Mouse (Mus musculus) forebrain, embryonic 11.5 days (tissue): ENCODE measurements at regions not wholly inside any gene's neighbourhood (a gene's known extent, or its start where the extent isn't known, plus 50 kb on each side); places are given as distances from the start of the nearest gene placed in this dataset.

ENCODE experiments used
- ATAC-seq: fragments of 200-750 bp; cut with Nextera tagmentation; replicated peaks from 2 replicates; pipeline ENCODE4 v1.8.0; 2017; ENCODE audit warnings: moderate TSS enrichment; ENCODE audit not compliant: low FRiP score
- DNase-seq: peaks from one replicate; pipeline ENCODE4 v3.0.0-alpha.2; 2017; ENCODE audit warnings: low spot score
- H3K27ac ChIP-seq: fragments of 300-500 bp; sonication (generic); 2 replicates; pipeline ENCODE4 v1.5.1; 2014; ENCODE audit warnings: low read depth, low read length
- H3K27me3 ChIP-seq: fragments of 300-500 bp; sonication (generic); 2 replicates; pipeline ENCODE4 v1.6.1; 2014; ENCODE audit warnings: mild to moderate bottlenecking, low read length, mixed read lengths; ENCODE audit not compliant: control insufficient read depth, insufficient read depth
- H3K36me3 ChIP-seq: fragments of 300-500 bp; sonication (generic); 2 replicates; pipeline ENCODE4 v1.6.1; 2014; ENCODE audit warnings: mild to moderate bottlenecking, low read length, moderate library complexity, mixed read lengths; ENCODE audit not compliant: control insufficient read depth, insufficient read depth
- H3K4me1 ChIP-seq: fragments of 300-500 bp; sonication (generic); replicated peaks from 2 replicates; pipeline ENCODE4 v1.6.1; 2014; ENCODE audit warnings: low read length, mixed read lengths; ENCODE audit not compliant: control insufficient read depth, insufficient read depth
- H3K4me2 ChIP-seq: fragments of 300-500 bp; sonication (generic); 2 replicates; pipeline ENCODE4 v1.6.1; 2014; ENCODE audit warnings: low read depth, mild to moderate bottlenecking, low read length, moderate library complexity, mixed read lengths; ENCODE audit not compliant: severe bottlenecking
- H3K4me3 ChIP-seq: fragments of 300-500 bp; sonication (generic); 2 replicates; pipeline ENCODE4 v1.5.1; 2014; ENCODE audit warnings: low read depth, low read length
- H3K9ac ChIP-seq: fragments of 300-500 bp; sonication (generic); 2 replicates; pipeline ENCODE4 v1.6.1; 2014; ENCODE audit warnings: low read length
- H3K9me3 ChIP-seq: fragments of 300-500 bp; sonication (generic); 2 replicates; pipeline ENCODE4 v1.6.1; 2016; ENCODE audit warnings: low read length, mixed read lengths; ENCODE audit not compliant: control insufficient read depth
- WGBS: fragments of 180-500 bp; shearing (Covaris S2); extraction: QIAGEN DNeasy Blood & Tissue Kit; methylation state at CpG from one replicate; pipeline ENCODE4 v1.1.7; 2014; 5-methylcytosine and 5-hydroxymethylcytosine counted together

DNA sequence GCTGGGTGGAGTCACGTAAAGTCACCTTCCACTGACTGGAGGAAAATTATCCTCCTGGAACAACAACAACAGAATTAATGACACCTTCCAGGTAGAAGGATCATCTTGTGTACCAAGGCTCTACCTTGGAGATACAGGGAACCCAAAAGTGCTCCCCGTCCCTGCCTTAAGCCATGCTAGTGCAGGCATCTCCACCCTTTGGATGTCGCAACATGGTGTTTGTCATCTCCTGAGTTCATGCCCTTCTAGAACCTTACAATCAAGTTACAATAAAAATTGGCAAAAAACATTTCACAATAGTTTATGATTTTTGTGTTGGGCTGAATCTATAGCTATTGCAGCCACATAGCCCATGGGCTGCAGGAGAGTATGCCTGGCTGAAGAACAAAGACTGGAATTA lies 305.5 kb downstream of the Epha4 start:
- H3K4me2 ChIP-seq: no peak overlapping the region

DNA sequence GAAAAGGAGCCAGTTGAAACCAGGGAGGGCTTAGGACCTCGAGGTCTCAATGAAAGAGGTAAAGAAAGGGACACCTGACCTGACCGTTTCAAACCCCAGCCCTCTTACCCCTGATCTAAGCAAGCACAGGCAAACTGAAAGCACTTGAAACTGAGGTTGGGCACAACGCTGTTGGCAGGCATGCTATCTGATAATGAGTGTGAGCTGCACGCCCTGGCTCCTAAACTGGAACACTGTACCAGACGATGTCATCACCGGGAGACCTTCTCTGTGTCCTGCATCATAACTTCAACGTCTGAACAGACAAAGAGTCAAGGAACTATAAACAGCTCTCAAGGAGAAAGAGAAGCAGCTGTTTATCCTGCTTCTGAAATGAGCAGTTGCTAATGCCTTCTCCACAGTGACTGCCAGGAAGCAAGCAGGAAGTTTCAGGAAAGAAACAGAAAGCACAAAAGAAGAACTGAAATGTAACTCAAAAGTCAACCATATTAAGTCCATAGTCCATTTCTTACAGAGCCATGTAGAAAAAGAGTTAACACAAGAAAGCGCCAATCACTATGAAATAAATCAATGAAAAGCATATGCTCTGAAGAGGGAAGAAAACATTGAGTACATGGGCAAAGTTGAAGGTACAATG lies 301.3 kb downstream of the Epha4 start:
- 66% methylated on average over 8 of the region's 8 CpGs for WGBS
- H3K36me3 ChIP-seq: no peaks in the 10 kb centered on the region
- H3K27ac ChIP-seq: no peak overlapping the region
- no peak for ATAC-seq
- DNase-seq: no peak
- H3K27me3 ChIP-seq: no peaks in the 10 kb centered on the region
- no peak overlapping the region for H3K4me2 ChIP-seq
- H3K4me3 ChIP-seq: no peak overlapping the region
- no peak overlapping the region for H3K9ac ChIP-seq
- H3K9me3 ChIP-seq: no peaks in the 10 kb centered on the region
- H3K4me1 ChIP-seq: no peaks in the 10 kb centered on the region

More for the DNA sequence above, 305.5 kb downstream of the Epha4 start:
- DNase-seq (no peak), ATAC-seq (no peak)
- Histone ChIP-seq H3K36me3 (no peaks in the 10 kb centered on the region), H3K27ac (no peak overlapping the region), H3K27me3 (no peaks in the 10 kb centered on the region), H3K4me1 (no peaks in the 10 kb centered on the region), H3K9me3 (no peaks in the 10 kb centered on the region), H3K9ac (no peak overlapping the region), H3K4me3 (no peak overlapping the region)
- WGBS: 90% methylated on average over 3 of the region's 3 CpGs

DNA sequence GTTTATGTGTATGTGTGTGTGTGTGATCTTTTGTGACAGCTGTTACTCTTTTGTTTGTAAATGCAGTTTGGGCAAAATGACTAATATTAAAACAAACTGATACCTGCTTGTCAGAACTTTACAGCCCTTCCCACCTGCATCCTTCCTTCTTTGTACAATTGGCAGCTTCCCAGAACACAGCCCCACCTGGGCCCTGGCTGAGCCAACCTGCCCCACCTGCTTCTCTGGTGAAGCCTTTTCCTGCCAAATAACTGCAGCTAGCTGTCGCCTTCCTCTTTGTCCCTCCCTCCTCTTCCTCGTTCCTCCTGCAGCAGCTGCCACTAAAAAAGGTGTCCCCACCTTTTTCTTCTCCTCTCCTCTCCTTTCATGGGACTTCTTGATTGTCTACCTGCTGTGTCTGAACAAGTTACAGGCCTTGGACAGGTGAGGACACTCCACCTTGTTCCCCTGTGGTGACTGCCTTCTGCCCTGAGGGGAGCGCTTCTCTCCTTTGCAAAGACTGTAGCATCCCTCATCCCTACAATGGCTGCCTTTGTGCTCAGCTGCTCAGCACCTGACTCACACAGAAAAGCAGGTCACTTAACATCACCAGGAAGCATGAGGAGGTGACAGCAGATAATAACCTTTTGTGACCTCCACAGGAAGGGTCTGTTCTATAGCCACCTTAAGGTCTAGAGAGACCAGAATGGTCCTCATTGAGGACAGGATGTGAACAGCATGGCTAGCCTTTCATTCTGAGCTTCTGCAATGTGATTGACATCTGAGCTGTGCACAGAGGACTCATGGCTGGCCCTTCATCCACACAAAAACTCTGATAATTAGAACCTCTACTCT lies 295.2 kb downstream of the Epha4 start:
- no peaks in the 10 kb centered on the region for H3K4me1 ChIP-seq
- H3K27me3 ChIP-seq: no peaks in the 10 kb centered on the region
- H3K4me2 ChIP-seq: no peak overlapping the region
- H3K27ac ChIP-seq: no peak overlapping the region
- H3K9me3 ChIP-seq: no peaks in the 10 kb centered on the region
- no peaks in the 10 kb centered on the region for H3K36me3 ChIP-seq
- H3K4me3 ChIP-seq: no peak overlapping the region
- no peak for ATAC-seq
- WGBS: 57% methylated on average over 3 of the region's 3 CpGs
- no peak overlapping the region for H3K9ac ChIP-seq
- DNase-seq: no peak

DNA sequence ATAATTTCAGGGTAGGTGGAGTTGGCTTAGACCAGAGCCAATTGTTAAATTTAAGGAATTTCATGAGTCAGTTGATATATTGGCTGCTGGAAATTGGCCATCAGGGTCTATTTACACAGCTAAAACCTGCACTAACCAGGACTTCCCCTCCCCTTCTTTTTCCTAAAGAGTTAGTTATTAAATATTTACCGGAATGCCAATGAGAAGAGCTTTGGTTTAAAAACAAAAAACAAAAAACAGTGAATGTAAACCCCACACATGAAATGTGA lies 294.6 kb downstream of the Epha4 start:
- H3K4me3 ChIP-seq: no peak overlapping the region
- no peak overlapping the region for H3K27ac ChIP-seq
- ATAC-seq: no peak
- no peak overlapping the region for H3K4me2 ChIP-seq
- no peaks in the 10 kb centered on the region for H3K9me3 ChIP-seq
- no peak for DNase-seq
- 84% methylated on average over 1 of the region's 1 CpGs for WGBS
- H3K36me3 ChIP-seq: no peaks in the 10 kb centered on the region
- H3K9ac ChIP-seq: no peak overlapping the region
- no peaks in the 10 kb centered on the region for H3K27me3 ChIP-seq
- H3K4me1 ChIP-seq: no peaks in the 10 kb centered on the region

DNA sequence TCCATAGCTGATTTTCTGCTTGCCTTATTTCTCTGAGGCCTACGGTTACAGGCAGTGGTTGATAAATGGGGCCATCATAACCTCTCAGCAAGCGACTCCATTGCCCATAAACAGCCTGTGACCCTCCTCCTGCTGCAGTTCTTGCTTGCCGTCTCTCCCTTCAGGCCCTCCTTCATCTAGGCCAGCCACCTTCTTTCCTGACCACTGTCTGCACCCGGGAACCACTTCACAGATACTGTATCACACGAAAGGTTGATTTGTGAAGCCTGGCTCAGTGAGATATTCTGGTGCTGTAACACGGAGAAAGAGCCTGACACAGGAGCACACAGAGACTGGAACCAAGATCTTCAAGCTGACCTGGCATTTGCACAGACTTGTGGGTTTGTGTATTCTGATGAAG lies 294.1 kb downstream of the Epha4 start:
- Histone ChIP-seq H3K9ac (no peak overlapping the region), H3K4me1 (no peaks in the 10 kb centered on the region), H3K27ac (no peak overlapping the region), H3K4me3 (no peak overlapping the region), H3K4me2 (no peak overlapping the region), H3K36me3 (no peaks in the 10 kb centered on the region), H3K9me3 (no peaks in the 10 kb centered on the region), H3K27me3 (no peaks in the 10 kb centered on the region)
- no peak for DNase-seq
- ATAC-seq: no peak
- 86% methylated on average over 6 of the region's 6 CpGs for WGBS

DNA sequence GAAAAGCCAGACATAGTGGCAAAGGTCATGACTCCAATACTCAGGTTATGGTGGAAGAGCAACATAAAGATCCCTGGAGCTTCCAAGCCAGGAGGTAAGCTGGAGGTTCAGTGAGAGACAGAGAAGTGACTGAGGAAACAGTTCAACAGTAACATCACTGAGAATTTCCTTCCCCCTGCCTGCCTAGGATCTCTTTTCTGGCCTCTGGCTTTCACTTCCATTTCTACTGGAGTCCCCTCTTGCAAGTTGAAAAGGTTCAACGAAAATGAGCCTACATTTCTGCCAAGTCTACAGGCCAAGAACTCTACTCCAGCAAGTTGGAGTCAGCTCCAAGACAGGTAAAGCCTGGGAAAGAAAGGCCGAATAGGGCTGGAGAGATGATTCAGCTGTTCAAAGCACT lies 293.0 kb downstream of the Epha4 start:
- Histone ChIP-seq H3K9me3 (no peaks in the 10 kb centered on the region), H3K27ac (no peak overlapping the region), H3K27me3 (no peaks in the 10 kb centered on the region), H3K4me1 (no peaks in the 10 kb centered on the region; the same call in 1 of the 2 replicates), H3K4me2 (no peak overlapping the region), H3K4me3 (no peak overlapping the region), H3K9ac (no peak overlapping the region), H3K36me3 (no peaks in the 10 kb centered on the region)
- no peak for ATAC-seq
- DNase-seq: no peak
- 84% methylated on average over 2 of the region's 2 CpGs for WGBS

DNA sequence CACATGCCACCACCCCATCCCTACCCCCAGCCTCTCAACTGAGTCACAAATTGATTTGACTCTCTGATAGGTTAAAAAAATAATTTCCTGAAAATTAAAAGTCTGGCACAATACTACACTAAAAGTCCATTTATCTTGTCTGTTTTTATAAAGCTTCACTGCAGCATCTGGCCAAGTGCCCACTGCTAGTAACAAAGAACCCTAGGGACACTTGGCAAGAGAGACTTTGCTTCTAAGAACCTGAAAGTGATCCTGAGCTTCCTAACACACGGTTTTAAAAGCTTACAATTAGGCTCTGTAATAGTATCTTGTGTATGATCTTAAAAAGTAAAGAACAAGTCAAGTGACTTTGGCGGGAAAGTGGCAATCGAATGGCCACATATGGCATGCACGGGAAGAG lies 288.3 kb downstream of the Epha4 start:
- H3K36me3 ChIP-seq: no peaks in the 10 kb centered on the region
- no peak overlapping the region for H3K4me2 ChIP-seq
- no peaks in the 10 kb centered on the region for H3K27me3 ChIP-seq
- H3K9me3 ChIP-seq: no peaks in the 10 kb centered on the region
- DNase-seq: no peak
- no peak overlapping the region for H3K4me3 ChIP-seq
- H3K4me1 ChIP-seq: peaks cover 4% of the 10 kb centered on the region; the same call in 1 of the 2 replicates
- H3K27ac ChIP-seq: no peak overlapping the region
- 57% methylated on average over 4 of the region's 4 CpGs for WGBS
- no peak overlapping the region for H3K9ac ChIP-seq
- ATAC-seq: no peak

DNA sequence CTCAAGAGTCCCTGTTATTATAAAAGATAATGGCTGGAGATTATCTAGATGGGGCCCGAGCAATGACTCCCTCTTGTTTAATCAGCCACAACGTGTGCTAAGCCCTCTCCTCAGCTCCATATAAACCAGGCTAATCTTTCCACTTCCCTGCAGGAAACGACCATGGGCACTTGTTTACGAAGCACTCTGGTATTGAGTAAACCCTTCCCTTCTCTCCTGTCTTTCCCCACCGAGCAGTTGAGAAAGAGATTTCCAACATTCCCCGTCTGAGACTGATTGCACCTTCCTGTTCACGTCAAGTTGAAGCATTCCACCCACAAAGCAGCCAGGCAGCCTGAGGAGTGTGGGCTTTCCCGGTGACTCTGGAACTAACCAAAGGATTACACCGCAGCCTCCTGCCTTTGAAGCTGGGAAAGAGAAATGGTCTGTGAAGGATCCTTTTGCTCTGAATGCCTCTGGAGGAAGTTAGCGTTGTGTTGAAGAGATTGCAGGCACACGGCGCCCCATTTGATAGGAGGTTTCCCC lies 287.8 kb downstream of the Epha4 start:
- no peak for DNase-seq
- H3K9me3 ChIP-seq: no peaks in the 10 kb centered on the region
- H3K4me2 ChIP-seq: no peak overlapping the region
- 12% methylated on average over 12 of the region's 12 CpGs for WGBS
- no peak for ATAC-seq
- H3K36me3 ChIP-seq: no peaks in the 10 kb centered on the region
- no peak overlapping the region for H3K27ac ChIP-seq
- H3K27me3 ChIP-seq: no peaks in the 10 kb centered on the region
- peaks cover 4% of the 10 kb centered on the region; the same call in 1 of the 2 replicates for H3K4me1 ChIP-seq
- H3K9ac ChIP-seq: no peak overlapping the region
- H3K4me3 ChIP-seq: no peak overlapping the region

DNA sequence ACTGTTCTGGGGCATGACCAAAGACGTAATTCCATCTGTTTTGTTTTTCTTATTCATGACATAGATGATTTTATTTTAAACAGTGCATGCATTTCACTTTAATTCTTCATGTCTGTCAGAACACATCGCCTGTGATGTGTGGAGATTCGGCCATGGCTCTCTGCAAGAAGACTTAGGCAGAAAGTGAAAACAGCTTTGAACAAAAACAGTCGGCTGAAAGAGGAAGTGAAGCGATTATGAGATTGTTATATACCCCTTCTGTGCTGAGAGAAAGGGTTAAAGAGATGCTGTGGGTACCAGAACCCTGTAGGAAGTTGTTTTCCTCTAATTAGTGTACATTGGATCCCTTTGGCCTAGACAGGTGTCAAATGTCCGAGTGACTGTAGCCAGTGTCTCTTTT lies 287.1 kb downstream of the Epha4 start:
- peaks cover 4% of the 10 kb centered on the region; the same call in 1 of the 2 replicates for H3K4me1 ChIP-seq
- no peak for DNase-seq

More for the DNA sequence above, 287.1 kb downstream of the Epha4 start:
- Histone ChIP-seq H3K4me3 (no peak overlapping the region), H3K9ac (no peak overlapping the region), H3K4me2 (no peak overlapping the region), H3K27ac (no peak overlapping the region), H3K27me3 (no peaks in the 10 kb centered on the region), H3K36me3 (no peaks in the 10 kb centered on the region), H3K9me3 (no peaks in the 10 kb centered on the region)
- WGBS: 53% methylated on average over 6 of the region's 6 CpGs
- ATAC-seq: no peak
